In the genomic region with DNA sequence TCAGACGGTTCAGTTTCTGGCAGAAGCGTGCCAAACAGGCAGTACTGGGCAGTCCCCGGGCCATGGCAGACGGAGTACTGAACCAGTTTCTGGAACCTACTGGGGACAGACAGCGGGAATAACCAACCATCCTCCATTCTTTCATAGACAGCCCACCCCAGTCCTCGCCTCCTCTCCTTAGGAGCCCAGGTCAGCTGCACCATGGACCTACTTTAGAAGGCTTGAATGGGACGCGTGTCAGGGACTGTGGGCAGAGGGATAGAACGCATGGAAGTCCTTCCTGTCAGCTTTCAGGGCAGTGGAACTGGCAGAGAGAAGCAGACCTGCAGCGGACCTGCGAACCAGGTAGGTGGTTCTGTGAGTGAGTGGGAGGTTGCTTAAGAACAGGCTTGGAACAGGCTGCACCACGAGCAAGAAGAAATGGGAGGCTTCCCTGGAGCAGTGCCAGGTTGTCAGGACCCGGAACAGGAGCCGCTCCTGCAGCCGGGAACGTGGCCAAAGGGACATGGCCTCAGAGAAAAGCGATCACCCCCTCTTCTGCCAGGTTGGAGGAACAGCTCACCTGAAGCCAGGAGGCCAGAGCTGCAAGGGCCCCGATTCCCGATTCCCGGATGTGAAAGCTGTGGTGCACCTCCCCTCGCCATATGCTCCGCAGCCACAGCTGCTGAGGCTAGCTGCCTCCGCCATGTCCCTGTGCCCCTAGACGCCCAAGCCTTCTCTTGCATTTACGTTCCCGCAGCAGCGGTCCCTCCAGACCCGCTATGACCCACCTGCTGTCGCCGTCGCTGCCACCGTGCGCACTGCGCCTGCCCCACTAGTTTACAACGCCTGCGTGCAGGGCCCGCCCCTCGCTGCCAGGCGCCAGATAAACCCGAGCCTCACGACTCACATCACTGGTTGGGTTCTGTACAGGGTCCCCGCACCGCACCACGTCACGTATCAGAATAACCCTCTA, we compare ENCODE assay signal across 7 mouse cellular contexts. TPM values are rescaled to one million over a fixed set of nuclear protein-coding genes. Genes with fewer than 3 reads are reported as not detected.
A peak's percentile ranks its signal among the peaks of the same experiment; 100 is the strongest.
DNase-seq lines count a peak whose midpoint lies in the region; ATAC-seq and TF ChIP-seq lines count a peak whose summit lies in the region.

No protein-coding gene starts in this region.

- ATAC-seq in intestine, embryonic 14.5 days (replicated peaks; ENCODE audit: low FRiP score, low TSS enrichment, low read depth), result peak; percentile 69; the same call in 1 of the 2 replicates
- ATAC-seq in megakaryocyte, adult 5-6 weeks (ENCODE audit: poor library complexity, severe bottlenecking), result peak; percentile 49

- H3K9me3 ChIP-seq in intestine, embryonic 14.5 days (ENCODE audit: control insufficient read depth, low read length), result no peaks in the 10 kb centered on the region

- peak overlapping the region; percentile 31; the same call in 1 of the 2 replicates for H3K27ac ChIP-seq in gastrocnemius, adult 2 months
- no peak overlapping the region for H3K27ac ChIP-seq in intestine, embryonic 14.5 days (ENCODE audit: low read depth)

- H3K4me2 ChIP-seq in intestine, embryonic 14.5 days (ENCODE audit: low read length), result peak overlapping the region; percentile 91

- peak; percentile 84 for DNase-seq in adrenal gland, postnatal 14 days
- DNase-seq in cerebellum, postnatal 4 days (ENCODE audit: low spot score in 2 of 2), result peak; percentile 42 to 73
- peak; percentile 63 for DNase-seq in gastrocnemius, adult 2 months
- DNase-seq in intestine, embryonic 14.5 days (ENCODE audit: low spot score), result peak; percentile 82
- DNase-seq in left cerebral cortex, postnatal 14 days (ENCODE audit: low spot score in 2 of 2), result peak; percentile 79 to 83
- peak; percentile 82 for DNase-seq in right cerebral cortex, postnatal 25 days

- peaks cover 6% of the 10 kb centered on the region; the same call in 1 of the 2 replicates for H3K4me1 ChIP-seq in intestine, embryonic 14.5 days (replicated peaks; ENCODE audit: control insufficient read depth, insufficient read depth, low read length)

- 13% methylated on average over 44 of the region's 45 CpGs for WGBS in intestine, embryonic 14.5 days

- TF ChIP-seq CTCF in gastrocnemius, adult 2 months (IDR thresholded peaks at IDR 0.05), result no peak

- H3K9ac ChIP-seq in intestine, embryonic 14.5 days (ENCODE audit: low read length), result peak overlapping the region; percentile 53

- no peaks in the 10 kb centered on the region for H3K36me3 ChIP-seq in intestine, embryonic 14.5 days (ENCODE audit: control insufficient read depth, insufficient read depth, low read length)

- intact Hi-C loops in gastrocnemius, adult 2 months (cut with DNase I), result no loop called here
- intact Hi-C loops in left cerebral cortex, postnatal 14 days (cut with DNase I), result no loop called here

- H3K4me3 ChIP-seq in gastrocnemius, adult 2 months, result peak overlapping the region; percentile 80
- H3K4me3 ChIP-seq in intestine, embryonic 14.5 days (ENCODE audit: low read depth, low read length), result peak overlapping the region; percentile 53

- H3K27me3 ChIP-seq in intestine, embryonic 14.5 days (replicated peaks; ENCODE audit: control insufficient read depth, insufficient read depth, low read length), result peaks cover 17% of the 10 kb centered on the region

RNA-seq across cellular contexts. Expression of a gene that starts 6.9 kb away (rescaled TPM):
- 8.0 and 8.3 TPM in 2 replicates for total RNA-seq in adrenal gland, postnatal 14 days (2021)
- total RNA-seq in gastrocnemius, adult 2 months (2021), result under 1 TPM in 1 of 2 experiments, not detected in 1; 0.22 TPM
- 10.8 and 15.6 TPM in 2 replicates for polyA plus RNA-seq in intestine, embryonic 14.5 days (2014; fragmentation: Nextera tagmentation; extraction: Ambion mirVana)
- total RNA-seq in left cerebral cortex, postnatal 14 days (2021), result 10 to 100 TPM; 71.7 to 76.3 TPM
- not detected in 2 replicates for total RNA-seq in megakaryocyte, adult 5-6 weeks (2015)
- 0.40 TPM in 1 of 2 replicates, not detected in the other for total RNA-seq in megakaryocyte, adult 5-6 weeks (2017)

RNA-seq across cellular contexts. Expression of a gene that starts 14.5 kb away (rescaled TPM):
- 0.45 and 0.56 TPM in 2 replicates for total RNA-seq in adrenal gland, postnatal 14 days (2021)
- total RNA-seq in gastrocnemius, adult 2 months (2021), result 10 to 100 TPM in 1 of 2 experiments, 1 to 10 TPM in 1; 9.9 to 11.7 TPM
- 0.60 and 0.79 TPM in 2 replicates for polyA plus RNA-seq in intestine, embryonic 14.5 days (2014; fragmentation: Nextera tagmentation; extraction: Ambion mirVana)
- total RNA-seq in left cerebral cortex, postnatal 14 days (2021), result under 1 TPM; 0.13 to 0.19 TPM
- not detected in 2 replicates for total RNA-seq in megakaryocyte, adult 5-6 weeks (2015)
- total RNA-seq in megakaryocyte, adult 5-6 weeks (2017), result not detected in 2 replicates

RNA-seq across cellular contexts. Expression of a gene that starts 15.1 kb away (rescaled TPM):
- total RNA-seq in adrenal gland, postnatal 14 days (2021), result 0.15 and 0.37 TPM in 2 replicates
- total RNA-seq in gastrocnemius, adult 2 months (2021), result 1 to 10 TPM; 1.6 to 1.8 TPM
- 0.19 and 0.53 TPM in 2 replicates for polyA plus RNA-seq in intestine, embryonic 14.5 days (2014; fragmentation: Nextera tagmentation; extraction: Ambion mirVana)
- under 1 TPM; 0.29 to 0.42 TPM for total RNA-seq in left cerebral cortex, postnatal 14 days (2021)
- not detected in 2 replicates for total RNA-seq in megakaryocyte, adult 5-6 weeks (2015)
- total RNA-seq in megakaryocyte, adult 5-6 weeks (2017), result not detected in 2 replicates

RNA-seq across cellular contexts. Expression of a gene that starts 43.0 kb away (rescaled TPM):
- 29.1 and 33.6 TPM in 2 replicates for total RNA-seq in adrenal gland, postnatal 14 days (2021)
- total RNA-seq in gastrocnemius, adult 2 months (2021), result 10 to 100 TPM; 10.8 to 11.2 TPM
- 43.0 and 43.7 TPM in 2 replicates for polyA plus RNA-seq in intestine, embryonic 14.5 days (2014; fragmentation: Nextera tagmentation; extraction: Ambion mirVana)
- 10 to 100 TPM; 51.9 to 58.8 TPM for total RNA-seq in left cerebral cortex, postnatal 14 days (2021)
- total RNA-seq in megakaryocyte, adult 5-6 weeks (2015), result 35.2 and 35.7 TPM in 2 replicates
- total RNA-seq in megakaryocyte, adult 5-6 weeks (2017), result 27.0 and 31.0 TPM in 2 replicates

RNA-seq across cellular contexts. Expression of a gene that starts 45.2 kb away (rescaled TPM):
- total RNA-seq in adrenal gland, postnatal 14 days (2021), result 29.4 and 33.3 TPM in 2 replicates
- total RNA-seq in gastrocnemius, adult 2 months (2021), result 10 to 100 TPM; 15.8 to 16.0 TPM
- polyA plus RNA-seq in intestine, embryonic 14.5 days (2014; fragmentation: Nextera tagmentation; extraction: Ambion mirVana), result 50.1 and 51.4 TPM in 2 replicates
- total RNA-seq in left cerebral cortex, postnatal 14 days (2021), result 10 to 100 TPM; 36.9 to 42.7 TPM
- total RNA-seq in megakaryocyte, adult 5-6 weeks (2015), result 8.9 and 14.9 TPM in 2 replicates
- 19.1 and 29.2 TPM in 2 replicates for total RNA-seq in megakaryocyte, adult 5-6 weeks (2017)
